Mouse (Mus musculus): ENCODE results near the gene Ak3. TPM values are rescaled to one million over a fixed set of nuclear protein-coding genes. Genes with fewer than 3 reads are reported as not detected.

Gene Ak3
- polyA plus RNA-seq, 1 experiment from 2014 or later = 76.8 TPM

GRCm38 (mm10) chr19:29063009-29063408 lies 15.2 kb upstream of the Ak3 start:
- Histone ChIP-seq H3K4me3 (ENCODE audit: low read depth, low read length) (no peak overlapping the region), H3K4me1 (ENCODE audit: control insufficient read depth, insufficient read depth, low read length) (peaks cover 2% of the 10 kb centered on the region; the same call in 1 of the 2 replicates), H3K36me3 (ENCODE audit: control insufficient read depth, insufficient read depth, low read length) (no peaks in the 10 kb centered on the region), H3K4me2 (ENCODE audit: low read length) (no peak overlapping the region), H3K9me3 (replicated peaks; ENCODE audit: control insufficient read depth, low read length) (no peaks in the 10 kb centered on the region), H3K27me3 (replicated peaks; ENCODE audit: control insufficient read depth, insufficient read depth, low read length) (no peaks in the 10 kb centered on the region), H3K27ac (ENCODE audit: low read depth, low read length) (no peak overlapping the region), H3K9ac (ENCODE audit: low read length) (no peak overlapping the region)
- DNase-seq (ENCODE audit: low spot score) (no peak), ATAC-seq (no peak)
- 84% methylated on average over 5 of the region's 5 CpGs for WGBS

- Histone ChIP-seq H3K27ac (ENCODE audit: low read depth, low read length) (no peak overlapping the region), H3K9me3 (replicated peaks; ENCODE audit: control insufficient read depth, low read length) (no peaks in the 10 kb centered on the region), H3K27me3 (replicated peaks; ENCODE audit: control insufficient read depth, insufficient read depth, low read length) (no peaks in the 10 kb centered on the region), H3K4me1 (ENCODE audit: control insufficient read depth, insufficient read depth, low read length) (no peaks in the 10 kb centered on the region), H3K4me2 (ENCODE audit: low read length) (no peak overlapping the region), H3K4me3 (ENCODE audit: low read depth, low read length) (no peak overlapping the region), H3K9ac (ENCODE audit: low read length) (no peak overlapping the region), H3K36me3 (ENCODE audit: control insufficient read depth, insufficient read depth, low read length) (no peaks in the 10 kb centered on the region)
- no peak for ATAC-seq
- no peak for DNase-seq (ENCODE audit: low spot score)
- WGBS = 25% methylated on average over 6 of the region's 6 CpGs
Measured at GRCm38 (mm10) chr19:29060299-29060698, 12.5 kb upstream of the Ak3 start.

DNA sequence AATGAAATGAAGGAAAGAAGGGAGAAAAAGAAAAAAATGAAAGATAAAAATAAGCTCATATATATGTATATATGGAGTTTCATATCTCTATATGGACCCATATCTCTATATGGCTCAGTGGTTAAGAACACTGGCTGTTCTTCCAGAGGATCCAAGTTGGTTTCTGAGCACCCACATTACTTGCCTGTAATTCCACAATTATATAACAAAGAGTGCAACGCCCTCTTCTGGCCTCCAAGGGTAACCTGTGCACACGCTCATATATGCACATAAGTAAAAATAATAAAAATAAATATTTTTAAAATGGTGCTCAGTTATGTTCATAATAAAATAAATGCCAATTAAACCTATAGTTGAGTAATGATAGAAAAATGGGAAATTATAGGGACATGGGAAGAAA lies 11.9 kb upstream of the Ak3 start:
- no peaks in the 10 kb centered on the region for H3K27me3 ChIP-seq (replicated peaks; ENCODE audit: control insufficient read depth, insufficient read depth, low read length)
- ATAC-seq (no peak), DNase-seq (ENCODE audit: low spot score) (no peak)
- H3K9me3 ChIP-seq (replicated peaks; ENCODE audit: control insufficient read depth, low read length) = no peaks in the 10 kb centered on the region
- no peaks in the 10 kb centered on the region for H3K36me3 ChIP-seq (ENCODE audit: control insufficient read depth, insufficient read depth, low read length)
- 89% methylated on average over 2 of the region's 2 CpGs for WGBS
- H3K4me2 ChIP-seq (ENCODE audit: low read length) = no peak overlapping the region
- H3K27ac ChIP-seq (ENCODE audit: low read depth, low read length) = no peak overlapping the region
- H3K9ac ChIP-seq (ENCODE audit: low read length) = no peak overlapping the region
- no peak overlapping the region for H3K4me3 ChIP-seq (ENCODE audit: low read depth, low read length)
- no peaks in the 10 kb centered on the region for H3K4me1 ChIP-seq (ENCODE audit: control insufficient read depth, insufficient read depth, low read length)

DNA sequence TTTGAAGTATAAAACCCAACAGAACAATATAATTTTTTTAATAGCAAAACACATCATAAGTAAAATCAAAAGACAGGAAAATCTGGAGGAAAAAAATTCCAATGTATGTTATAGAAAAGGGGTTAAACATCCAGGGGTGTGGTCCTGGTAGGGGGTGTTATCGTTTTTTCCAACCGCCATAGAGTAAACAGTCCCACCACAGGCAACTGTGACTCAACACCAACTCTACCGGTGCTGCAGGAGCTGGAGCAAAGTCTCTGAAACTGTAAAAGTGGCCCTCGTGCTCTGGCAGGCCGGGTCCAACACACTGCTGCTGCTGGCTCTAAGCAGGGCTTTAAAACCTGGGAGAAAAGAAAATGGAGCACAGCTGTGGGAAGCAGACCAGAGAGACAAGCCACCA lies 11.0 kb upstream of the Ak3 start:
- WGBS = 89% methylated on average over 5 of the region's 5 CpGs
- no peaks in the 10 kb centered on the region for H3K27me3 ChIP-seq (replicated peaks; ENCODE audit: control insufficient read depth, insufficient read depth, low read length)
- no peak overlapping the region for H3K9ac ChIP-seq (ENCODE audit: low read length)
- no peak overlapping the region for H3K27ac ChIP-seq (ENCODE audit: low read depth, low read length)
- no peak overlapping the region for H3K4me2 ChIP-seq (ENCODE audit: low read length)
- H3K36me3 ChIP-seq (ENCODE audit: control insufficient read depth, insufficient read depth, low read length) = no peaks in the 10 kb centered on the region
- no peak overlapping the region for H3K4me3 ChIP-seq (ENCODE audit: low read depth, low read length)
- DNase-seq (ENCODE audit: low spot score) (no peak), ATAC-seq (no peak)
- no peaks in the 10 kb centered on the region for H3K9me3 ChIP-seq (replicated peaks; ENCODE audit: control insufficient read depth, low read length)
- H3K4me1 ChIP-seq (ENCODE audit: control insufficient read depth, insufficient read depth, low read length) = no peaks in the 10 kb centered on the region

GRCm38 (mm10) chr19:29055469-29055868 lies 7.7 kb upstream of the Ak3 start:
- no peak for ATAC-seq
- H3K27me3 ChIP-seq (replicated peaks; ENCODE audit: control insufficient read depth, insufficient read depth, low read length) = no peaks in the 10 kb centered on the region
- no peak overlapping the region for H3K4me3 ChIP-seq (ENCODE audit: low read depth, low read length)
- WGBS = 80% methylated on average over 4 of the region's 4 CpGs
- H3K4me2 ChIP-seq (ENCODE audit: low read length) = no peak overlapping the region
- H3K27ac ChIP-seq (ENCODE audit: low read depth, low read length) = no peak overlapping the region
- no peaks in the 10 kb centered on the region for H3K36me3 ChIP-seq (ENCODE audit: control insufficient read depth, insufficient read depth, low read length)
- H3K9me3 ChIP-seq (replicated peaks; ENCODE audit: control insufficient read depth, low read length) = no peaks in the 10 kb centered on the region
- no peak overlapping the region for H3K9ac ChIP-seq (ENCODE audit: low read length)
- no peaks in the 10 kb centered on the region for H3K4me1 ChIP-seq (ENCODE audit: control insufficient read depth, insufficient read depth, low read length)
- no peak for DNase-seq (ENCODE audit: low spot score)

GRCm38 (mm10) chr19:29054594-29054993 lies 6.8 kb upstream of the Ak3 start:
- Histone ChIP-seq H3K27ac (ENCODE audit: low read depth, low read length) (no peak overlapping the region), H3K4me1 (ENCODE audit: control insufficient read depth, insufficient read depth, low read length) (no peaks in the 10 kb centered on the region), H3K9me3 (replicated peaks; ENCODE audit: control insufficient read depth, low read length) (no peaks in the 10 kb centered on the region), H3K36me3 (ENCODE audit: control insufficient read depth, insufficient read depth, low read length) (no peaks in the 10 kb centered on the region), H3K4me3 (ENCODE audit: low read depth, low read length) (no peak overlapping the region), H3K9ac (ENCODE audit: low read length) (no peak overlapping the region), H3K27me3 (replicated peaks; ENCODE audit: control insufficient read depth, insufficient read depth, low read length) (no peaks in the 10 kb centered on the region), H3K4me2 (ENCODE audit: low read length) (no peak overlapping the region)
- DNase-seq (ENCODE audit: low spot score) = no peak
- WGBS = 85% methylated on average over 6 of the region's 6 CpGs
- no peak for ATAC-seq

- ATAC-seq (no peak), DNase-seq (ENCODE audit: low spot score) (no peak)
- H3K27ac ChIP-seq (ENCODE audit: low read depth, low read length) = no peak overlapping the region
- H3K9me3 ChIP-seq (replicated peaks; ENCODE audit: control insufficient read depth, low read length) = no peaks in the 10 kb centered on the region
- no peak overlapping the region for H3K4me3 ChIP-seq (ENCODE audit: low read depth, low read length)
- WGBS = 89% methylated on average over 12 of the region's 12 CpGs
- H3K36me3 ChIP-seq (ENCODE audit: control insufficient read depth, insufficient read depth, low read length) = no peaks in the 10 kb centered on the region
- no peak overlapping the region for H3K9ac ChIP-seq (ENCODE audit: low read length)
- H3K4me2 ChIP-seq (ENCODE audit: low read length) = no peak overlapping the region
- no peaks in the 10 kb centered on the region for H3K4me1 ChIP-seq (ENCODE audit: control insufficient read depth, insufficient read depth, low read length)
- H3K27me3 ChIP-seq (replicated peaks; ENCODE audit: control insufficient read depth, insufficient read depth, low read length) = no peaks in the 10 kb centered on the region
Measured at GRCm38 (mm10) chr19:29052786-29053185, 5.0 kb upstream of the Ak3 start.

GRCm38 (mm10) chr19:29050186-29050980 lies 2.6 kb upstream of the Ak3 start:
- 75% methylated on average over 9 of the region's 9 CpGs for WGBS
- DNase-seq (ENCODE audit: low spot score) (no peak), ATAC-seq (no peak)
- no peaks in the 10 kb centered on the region for H3K9me3 ChIP-seq (replicated peaks; ENCODE audit: control insufficient read depth, low read length)
- peaks cover 6% of the 10 kb centered on the region; the same call in 1 of the 2 replicates for H3K4me1 ChIP-seq (ENCODE audit: control insufficient read depth, insufficient read depth, low read length)
- H3K4me3 ChIP-seq (ENCODE audit: low read depth, low read length) = no peak overlapping the region
- H3K4me2 ChIP-seq (ENCODE audit: low read length) = no peak overlapping the region
- no peaks in the 10 kb centered on the region for H3K27me3 ChIP-seq (replicated peaks; ENCODE audit: control insufficient read depth, insufficient read depth, low read length)
- H3K9ac ChIP-seq (ENCODE audit: low read length) = no peak overlapping the region
- no peaks in the 10 kb centered on the region for H3K36me3 ChIP-seq (ENCODE audit: control insufficient read depth, insufficient read depth, low read length)
- H3K27ac ChIP-seq (ENCODE audit: low read depth, low read length) = no peak overlapping the region

- Histone ChIP-seq H3K9me3 (replicated peaks; ENCODE audit: control insufficient read depth, low read length) (no peaks in the 10 kb centered on the region), H3K36me3 (ENCODE audit: control insufficient read depth, insufficient read depth, low read length) (no peaks in the 10 kb centered on the region), H3K27ac (ENCODE audit: low read depth, low read length) (no peak overlapping the region), H3K4me1 (ENCODE audit: control insufficient read depth, insufficient read depth, low read length) (peaks cover 9% of the 10 kb centered on the region; the same call in 1 of the 2 replicates), H3K4me2 (ENCODE audit: low read length) (no peak overlapping the region), H3K9ac (ENCODE audit: low read length) (no peak overlapping the region), H3K27me3 (replicated peaks; ENCODE audit: control insufficient read depth, insufficient read depth, low read length) (no peaks in the 10 kb centered on the region), H3K4me3 (ENCODE audit: low read depth, low read length) (no peak overlapping the region)
- WGBS = 73% methylated on average over 12 of the region's 12 CpGs
- no peak for DNase-seq (ENCODE audit: low spot score)
- ATAC-seq = no peak
Measured at GRCm38 (mm10) chr19:29049401-29050075, 1.8 kb upstream of the Ak3 start.

Data from forebrain, embryonic 14.5 days (tissue).